Mouse (Mus musculus) left cerebral cortex, postnatal 4 days (tissue): ENCODE results near the gene Unc5a. TPM values are rescaled to one million over a fixed set of nuclear protein-coding genes. Genes with fewer than 3 reads are reported as not detected.

Experiments used
- DNase-seq: peaks from one replicate; pipeline ENCODE4 v3.0.0-alpha.2; 2022
- intact Hi-C: fragments of 180-260 bp; cut with DNase I; formaldehyde crosslinking; loops from one replicate; pipeline ENCODE4 v1.15.1; 2025
- total RNA-seq, 2 experiments: library from RNA; stranded (reverse); gene quantifications; 2 replicates each; pipeline ENCODE4 v1.2.3; 2021

Unc5a gene
- total RNA-seq, 2 experiments from 2014 or later: 51.7 to 52.6 TPM

DNA sequence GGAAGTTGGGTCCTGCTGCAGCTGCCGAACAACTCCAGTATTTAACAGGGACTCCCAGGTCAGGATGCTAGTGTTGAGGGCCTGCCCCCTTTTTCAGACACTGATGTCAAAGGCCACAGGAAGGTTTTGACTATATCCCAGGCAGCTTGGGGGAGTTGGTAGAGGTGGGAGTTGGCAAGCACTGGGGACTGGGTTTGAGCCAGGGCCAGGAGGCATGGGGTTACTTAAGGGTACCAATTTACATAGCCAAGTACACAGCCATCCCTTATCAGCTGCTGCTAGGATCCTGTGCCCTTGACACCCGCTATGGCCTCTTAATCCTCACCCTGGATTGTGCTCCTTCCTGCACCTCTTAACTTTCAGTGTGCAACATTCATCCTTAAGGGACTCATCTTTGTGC lies 5.5 kb downstream of the Unc5a start:
- intact Hi-C loops: loop anchor here (10.0 kb wide), 1 partner anchor 150 kb away; no protein-coding TSS in a partner anchor
- no peak for DNase-seq

- intact Hi-C loops: loop anchor here (10.0 kb wide), 1 partner anchor 151 kb away; no protein-coding TSS in a partner anchor
- peak; percentile 60 for DNase-seq
These were observed 6.7 kb downstream of the Unc5a start for GRCm38 (mm10) chr13:54955695-54956471.

- no peak for DNase-seq
- intact Hi-C loops: loop anchor here (10.0 kb wide), 1 partner anchor 152 kb away; no protein-coding TSS in a partner anchor
These were observed 8.1 kb downstream of the Unc5a start for GRCm38 (mm10) chr13:54957281-54957680.

- DNase-seq: peak; percentile 77
- intact Hi-C loops: loop anchor here (10.0 kb wide), 1 partner anchor 154 kb away; no protein-coding TSS in a partner anchor
These were observed 10.0 kb downstream of the Unc5a start for GRCm38 (mm10) chr13:54959059-54959701.

DNA sequence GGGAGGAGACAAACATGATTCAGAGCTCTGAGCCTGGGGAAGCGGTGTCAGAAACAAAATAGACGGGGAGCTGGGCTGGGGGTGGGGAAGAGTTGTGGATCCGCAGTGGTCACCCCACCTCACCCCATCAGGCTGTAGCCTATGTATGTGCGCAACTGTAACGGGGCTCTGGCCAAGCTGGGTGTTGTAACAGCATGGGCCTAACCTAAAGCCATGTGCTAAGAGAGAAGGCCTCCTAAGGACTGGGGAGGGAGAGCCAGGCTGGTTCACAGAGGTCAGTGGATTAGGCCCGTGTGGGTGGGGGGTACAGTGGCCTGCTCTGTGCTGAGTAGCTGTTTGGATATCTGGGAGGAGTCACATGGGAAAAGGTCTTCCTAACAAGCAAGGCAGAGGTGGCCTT lies 10.6 kb downstream of the Unc5a start:
- intact Hi-C loops: loop anchor here (10.0 kb wide), 1 partner anchor 155 kb away; no protein-coding TSS in a partner anchor
- DNase-seq: no peak

DNA sequence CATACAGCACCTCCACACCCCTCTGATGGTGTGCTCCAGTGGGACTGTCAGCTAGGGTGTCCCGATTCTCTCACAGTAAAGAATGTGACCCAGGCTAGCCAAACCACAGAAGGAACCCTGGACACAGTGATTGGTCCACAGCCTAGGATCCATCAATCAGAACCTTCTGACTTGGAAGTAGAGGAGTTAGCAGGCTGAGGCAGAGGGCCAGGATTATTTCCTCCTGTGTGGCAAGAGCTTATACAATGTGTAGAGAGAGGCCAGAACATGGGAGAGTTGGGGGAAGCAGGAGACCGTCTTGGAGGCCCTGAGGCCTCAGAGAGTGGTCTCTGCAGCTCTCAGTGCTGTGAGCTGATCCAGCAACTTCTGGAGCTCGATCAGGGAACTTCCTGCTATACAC lies 11.3 kb downstream of the Unc5a start:
- intact Hi-C loops: no loop called here
- no peak for DNase-seq

GRCm38 (mm10) chr13:54965256-54965655 lies 16.0 kb downstream of the Unc5a start:
- intact Hi-C loops: no loop called here
- no peak for DNase-seq

DNA sequence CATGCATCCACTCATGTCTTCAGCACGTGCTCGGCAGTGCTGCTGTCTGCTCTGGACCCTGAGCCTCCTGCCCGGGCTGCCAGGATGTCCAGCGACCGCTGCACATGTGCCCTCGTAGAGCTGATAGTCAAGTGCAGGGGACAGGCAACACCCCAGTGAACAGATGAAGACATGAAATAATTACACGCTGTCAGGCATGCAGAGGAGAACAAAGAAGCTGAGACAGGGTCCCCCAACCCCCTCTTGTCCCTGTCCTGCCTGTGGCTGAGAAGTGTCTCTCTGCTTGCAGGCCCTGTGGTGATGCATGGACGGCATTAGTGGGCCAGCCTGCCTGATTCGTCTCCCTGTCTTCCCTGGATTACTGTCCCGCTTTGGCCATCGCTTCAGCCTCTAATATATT lies 18.3 kb downstream of the Unc5a start:
- intact Hi-C loops: no loop called here
- no peak for DNase-seq

DNA sequence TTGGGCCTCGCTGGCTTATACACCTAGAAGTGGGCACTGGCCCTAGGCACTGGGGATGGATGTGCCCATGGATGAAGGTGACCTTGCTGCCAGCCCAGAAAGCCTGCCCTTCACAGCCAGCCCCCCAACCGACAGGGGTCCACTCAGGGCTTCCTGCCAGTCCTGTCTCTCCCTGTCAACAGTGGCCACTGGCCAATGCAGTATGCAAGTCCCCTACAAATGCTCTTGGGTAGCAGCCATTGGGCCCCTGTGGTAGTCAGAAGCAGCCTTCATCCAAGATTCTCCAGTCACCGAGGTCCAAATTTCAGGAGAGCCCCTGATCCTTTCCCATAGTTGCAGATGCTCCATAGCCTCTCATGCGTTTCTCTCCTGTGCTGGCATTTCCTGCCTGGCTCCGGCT lies 19.4 kb downstream of the Unc5a start:
- DNase-seq: peak; percentile 69
- intact Hi-C loops: no loop called here

GRCm38 (mm10) chr13:54969513-54969912 lies 20.3 kb downstream of the Unc5a start:
- intact Hi-C loops: no loop called here
- DNase-seq: no peak

DNA sequence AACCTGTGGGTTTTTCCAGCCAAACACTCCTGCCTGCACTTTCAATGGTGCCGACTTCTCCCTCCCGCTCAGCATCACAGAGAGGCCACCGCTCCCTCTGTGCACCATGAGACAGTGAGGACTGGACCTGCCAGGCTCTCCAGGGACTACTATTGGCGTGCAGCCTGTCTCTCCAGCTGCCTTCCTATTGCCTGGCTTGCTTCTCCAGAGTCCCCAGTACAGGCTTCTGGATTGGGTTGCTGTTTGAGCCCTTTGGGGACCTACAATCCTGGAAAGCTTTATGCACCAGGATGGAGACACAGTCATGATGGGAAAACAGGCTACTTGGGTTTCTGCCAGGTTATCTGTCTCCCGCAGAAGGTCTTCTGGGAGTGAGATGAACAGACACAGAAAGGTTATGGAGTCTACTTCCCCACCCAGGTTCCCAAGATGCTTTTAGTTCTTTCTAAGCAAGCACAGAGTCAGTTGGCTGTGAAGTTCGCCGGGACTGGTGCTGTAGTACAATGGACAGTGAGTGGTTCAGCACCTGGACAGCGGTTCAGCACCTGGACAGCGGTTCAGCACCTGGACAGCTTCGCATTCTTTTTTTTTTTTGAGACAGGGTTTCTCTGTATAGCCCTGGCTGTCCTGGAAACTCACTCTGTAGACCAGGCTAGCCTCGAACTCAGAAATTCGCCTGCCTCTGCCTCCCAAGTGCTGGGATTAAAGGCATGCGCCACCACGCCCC lies 21.5 kb downstream of the Unc5a start:
- intact Hi-C loops: no loop called here
- DNase-seq: peak; percentile 60

GRCm38 (mm10) chr13:54975546-54975945 lies 26.3 kb downstream of the Unc5a start:
- intact Hi-C loops: no loop called here

DNA sequence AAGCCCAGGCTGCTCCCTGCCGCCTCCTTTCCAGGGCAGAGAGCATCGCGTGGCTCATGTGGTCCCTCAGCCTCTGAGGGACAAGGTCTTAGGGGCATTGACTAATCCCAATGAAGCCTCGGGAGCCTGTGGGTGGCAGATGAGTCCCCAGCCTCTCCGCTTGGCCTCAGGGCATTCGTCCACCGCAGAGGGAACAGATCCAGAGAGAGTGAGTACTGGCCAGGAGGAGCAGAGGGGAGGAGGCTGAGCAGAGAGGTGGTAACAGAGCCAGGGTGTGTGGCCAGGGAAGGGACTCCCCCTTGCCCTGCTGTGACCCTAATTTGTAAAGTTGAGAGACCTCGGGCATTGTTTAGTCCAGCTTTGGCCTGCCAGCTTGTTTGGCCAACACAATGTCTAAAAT lies 29.6 kb downstream of the Unc5a start:
- intact Hi-C loops: no loop called here
- peak; percentile 42 for DNase-seq

More at GRCm38 (mm10) chr13:54975546-54975945, 26.3 kb downstream of the Unc5a start:
- DNase-seq: peak; percentile 71

DNA sequence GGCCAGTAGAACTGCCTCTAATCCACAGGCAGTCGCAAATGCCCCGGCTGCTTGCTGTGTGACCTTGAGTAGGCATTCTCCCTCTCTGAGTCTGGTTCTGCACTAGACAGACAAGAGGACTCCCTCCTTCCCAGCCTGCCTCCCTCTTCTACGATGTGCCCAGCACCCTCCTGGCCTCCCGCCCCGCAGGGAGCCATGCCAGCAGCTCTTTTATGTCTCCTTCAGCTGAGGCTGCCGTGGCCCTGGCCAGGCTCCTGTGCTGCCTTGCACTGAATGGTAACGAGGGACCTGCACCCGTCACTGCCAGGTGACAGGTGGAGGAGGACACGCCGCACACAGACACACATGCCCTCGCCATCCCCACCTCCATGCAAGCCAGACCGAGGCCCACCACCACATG lies 31.7 kb downstream of the Unc5a start:
- DNase-seq: no peak
- intact Hi-C loops: no loop called here

DNA sequence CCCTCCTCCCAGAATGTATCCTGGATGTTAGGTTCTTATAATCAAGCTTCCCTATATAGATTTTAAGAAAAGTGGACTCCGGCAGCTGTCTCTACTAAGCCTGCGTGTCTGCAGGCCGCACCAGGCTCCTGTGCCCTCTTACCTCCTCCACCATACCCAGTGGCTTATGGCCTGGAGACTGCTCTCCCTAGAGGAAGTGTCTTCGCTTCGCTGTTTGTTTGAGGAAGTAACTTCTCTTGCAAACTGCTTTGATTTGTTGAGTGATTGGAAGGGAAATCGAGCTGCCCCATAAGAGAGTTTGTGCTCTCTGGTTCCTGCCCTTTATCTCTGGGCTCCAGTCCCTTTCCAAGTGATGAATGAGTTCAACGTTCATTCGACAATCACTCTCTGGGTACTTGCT lies 33.8 kb downstream of the Unc5a start:
- intact Hi-C loops: no loop called here
- no peak for DNase-seq

DNA sequence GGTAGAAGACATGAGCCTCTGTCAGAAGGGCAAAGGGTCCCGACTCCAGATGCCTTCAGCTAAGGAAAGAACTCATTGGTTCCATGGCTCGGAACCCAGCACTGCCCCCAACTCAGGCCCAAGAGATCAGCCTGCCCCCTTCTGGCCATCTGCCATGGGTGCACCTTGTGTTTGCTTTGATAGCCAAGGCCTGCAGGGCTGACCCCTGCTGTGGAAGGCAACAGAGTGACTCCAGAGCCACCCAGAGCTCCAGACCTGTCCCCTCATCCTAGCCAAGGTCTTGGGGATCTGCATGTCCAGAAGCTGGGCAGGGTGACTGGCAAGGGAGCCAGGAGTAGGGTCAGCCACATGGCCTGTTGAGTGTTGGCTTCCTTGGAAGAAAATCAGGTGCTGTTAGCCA lies 34.4 kb downstream of the Unc5a start:
- intact Hi-C loops: no loop called here

DNA sequence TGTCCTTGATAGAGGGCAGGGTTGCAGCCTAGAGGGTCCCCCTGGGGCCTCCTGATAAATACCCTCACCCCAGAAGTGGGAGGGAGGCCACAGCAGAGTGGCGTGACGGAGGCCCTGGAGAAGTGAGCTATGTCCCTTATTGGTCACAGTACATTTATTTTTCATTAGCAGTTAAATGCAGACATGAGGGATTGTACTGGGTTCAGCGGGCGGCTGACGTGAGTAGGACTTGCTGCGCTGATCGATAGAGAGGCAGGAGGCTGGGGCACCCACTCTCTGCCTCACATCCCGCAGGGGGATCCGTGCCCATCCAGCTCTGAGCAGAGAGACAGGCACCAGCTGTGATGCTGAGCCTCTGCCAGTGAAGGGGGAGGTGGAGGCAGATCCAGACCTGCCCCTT lies 38.2 kb downstream of the Unc5a start:
- intact Hi-C loops: no loop called here
- DNase-seq: peak; percentile 44

More for the DNA sequence above, 34.4 kb downstream of the Unc5a start:
- DNase-seq: peak; percentile 46

DNA sequence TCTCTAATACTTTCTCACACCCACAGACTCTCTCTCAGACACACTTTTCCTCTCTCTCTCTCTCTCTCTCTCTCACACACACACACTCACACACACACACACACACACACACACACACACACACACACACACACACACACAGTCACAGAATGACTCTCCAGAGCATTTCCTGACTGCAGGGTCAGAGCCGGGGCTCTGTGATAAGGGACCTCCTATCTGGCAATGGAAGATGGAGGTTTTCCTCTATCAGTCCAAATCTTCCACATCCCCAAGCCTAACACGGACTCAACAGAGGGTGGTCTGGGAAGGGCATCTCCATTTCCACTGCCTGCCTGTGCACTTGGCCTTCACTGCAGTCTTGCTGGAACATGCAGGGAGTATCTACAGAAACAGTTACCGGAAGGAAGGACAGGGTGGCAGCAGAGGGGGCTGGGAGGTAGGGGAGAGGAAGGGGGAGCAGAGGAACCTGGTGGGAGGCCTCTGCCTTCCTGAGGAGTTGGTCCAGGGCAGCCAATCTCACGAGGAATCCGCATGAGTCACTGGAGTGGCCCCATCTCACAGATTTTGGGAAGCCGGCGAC lies 39.1 kb downstream of the Unc5a start:
- no peak for DNase-seq
- intact Hi-C loops: no loop called here

- no peak for DNase-seq
- intact Hi-C loops: no loop called here
These were observed 43.0 kb downstream of the Unc5a start for GRCm38 (mm10) chr13:54992215-54992614.

- DNase-seq: no peak
- intact Hi-C loops: no loop called here
These were observed 45.4 kb downstream of the Unc5a start for GRCm38 (mm10) chr13:54994576-54994975.

- intact Hi-C loops: no loop called here
- DNase-seq: no peak
These were observed 46.0 kb downstream of the Unc5a start for GRCm38 (mm10) chr13:54995161-54995560.
